Mouse (Mus musculus) embryonic fibroblast, embryonic 13.5 days (primary cell): Measurements from ENCODE around the gene Caln1.

Source experiments
- CTCF ChIP-seq: IDR thresholded peaks from 2 replicates; pipeline ENCODE4 v1.5.1; 2011; ENCODE audit warnings: mild to moderate bottlenecking, control low read depth, low read length, moderate library complexity, borderline replicate concordance; ENCODE audit not compliant: insufficient read depth
- POLR2A ChIP-seq: IDR thresholded peaks from 2 replicates; pipeline ENCODE4 v1.6.1; 2011; ENCODE audit warnings: low read depth, mild to moderate bottlenecking, control low read depth, low read length, moderate library complexity

DNA sequence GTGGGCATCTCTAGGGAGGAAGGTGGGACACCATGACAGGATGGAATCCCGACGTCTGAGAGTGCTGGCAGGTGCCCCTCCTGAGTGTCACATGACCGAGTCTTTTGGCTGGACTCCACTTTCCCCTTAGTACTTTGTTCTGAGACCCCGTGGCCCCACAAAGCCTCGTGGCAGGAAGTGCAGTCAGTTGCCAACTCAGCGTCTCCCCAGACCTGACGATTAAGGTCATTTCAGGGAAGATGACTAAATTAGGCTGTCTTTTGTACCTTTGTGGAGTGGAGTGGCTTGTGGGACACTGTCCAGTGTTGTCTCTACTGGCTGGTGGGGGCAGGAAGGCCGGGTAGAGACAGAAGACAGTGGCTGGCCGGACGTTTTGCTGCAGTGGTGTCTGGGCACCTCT is 103.0 kb downstream of the Caln1 start:
- TF ChIP-seq POLR2A (no peak), CTCF (no peak)
